Mouse (Mus musculus) skeletal muscle tissue, adult 2 months (tissue): ENCODE results near the gene Gm10320.

Experiments
- DNase-seq: peaks from one replicate; pipeline ENCODE4 v3.0.0-alpha.2; 2012; ENCODE audit warnings: low read depth, low spot score

Gm10320 gene

DNA sequence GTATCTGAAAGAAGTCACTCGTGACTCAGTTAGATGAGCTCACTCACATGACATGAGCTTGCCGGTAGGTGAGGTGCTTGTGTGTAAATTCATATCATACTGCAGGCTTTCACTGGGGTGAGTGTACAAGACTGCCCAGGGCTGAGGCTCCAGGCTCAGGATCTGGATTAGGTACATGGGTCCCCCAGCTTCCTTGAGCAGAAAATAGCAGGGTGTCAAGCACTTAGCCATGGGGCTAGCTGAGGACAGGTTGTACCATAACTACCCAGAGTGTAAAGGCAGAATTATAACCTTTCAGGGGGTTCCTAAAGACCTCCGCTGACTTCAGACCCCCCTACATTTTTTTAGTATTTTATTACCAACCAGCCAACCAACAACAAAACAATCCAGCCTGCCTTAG is at the start of gene Gm10320:
Gene Gm10320 (minus strand): TSS at position 93 of the 400 bp plus-strand sequence.
- no peak for DNase-seq

DNA sequence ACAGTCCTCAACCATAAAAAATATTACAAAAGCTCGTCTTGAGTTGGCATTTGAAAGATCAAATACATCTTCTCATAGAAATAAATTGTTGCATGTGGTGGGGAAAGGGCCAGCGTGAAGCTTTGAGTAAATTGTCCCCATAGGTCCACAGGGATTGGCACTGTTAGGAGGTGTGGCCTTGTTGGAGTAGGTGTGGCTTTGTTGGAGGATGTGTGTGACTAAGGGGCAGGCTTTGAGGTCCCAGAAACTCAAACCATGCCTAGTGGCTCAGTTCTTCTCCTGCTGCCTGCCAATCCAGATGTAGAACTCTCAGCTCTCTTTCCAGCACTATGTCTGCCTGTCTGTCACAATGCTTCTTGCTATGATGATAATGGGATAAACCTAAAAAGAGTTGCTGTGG is 49.8 kb upstream of the Gm10320 start:
- DNase-seq: no peak

DNA sequence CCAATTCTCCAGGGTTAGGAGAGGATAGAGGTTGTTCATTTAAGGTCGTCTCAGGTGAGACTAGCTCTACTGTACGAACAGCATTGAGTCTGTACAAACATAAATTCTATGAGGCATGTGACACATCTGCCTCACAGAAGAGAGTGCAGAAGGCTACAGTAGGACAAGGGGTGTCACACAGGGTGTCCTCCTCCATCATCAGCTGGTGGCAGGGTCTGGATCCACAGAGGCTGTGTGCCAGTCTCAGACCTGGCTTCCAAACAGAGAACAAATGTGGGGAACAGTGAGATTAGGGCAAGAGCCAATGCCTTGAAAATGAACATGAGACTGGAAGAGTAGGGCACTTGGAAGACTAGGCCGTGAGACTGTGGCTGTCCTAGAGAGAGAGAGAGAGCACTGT is 48.4 kb upstream of the Gm10320 start:
- no peak for DNase-seq

GRCm38 (mm10) chr13:98539311-98539710 is 47.5 kb upstream of the Gm10320 start:
- DNase-seq: peak; percentile 6

DNA sequence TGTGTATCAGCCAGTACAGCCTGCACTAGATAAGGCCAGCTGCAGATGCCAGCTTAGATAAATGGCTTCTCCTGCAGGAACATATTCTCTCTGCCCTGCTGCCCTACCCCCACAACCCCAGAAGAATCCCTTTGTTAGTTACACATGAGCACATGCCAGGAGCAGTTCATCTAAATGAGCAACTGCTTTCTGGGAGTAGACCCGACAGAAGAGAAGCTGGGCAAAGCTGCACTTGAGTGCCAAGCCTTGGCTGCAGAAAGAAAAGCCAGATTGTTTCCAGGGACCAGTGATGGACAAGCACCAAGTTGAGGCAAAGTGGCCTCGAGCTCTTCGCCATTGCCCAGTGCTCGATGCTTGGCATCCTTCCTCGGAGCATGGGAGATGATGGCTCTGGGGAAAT is 46.8 kb upstream of the Gm10320 start:
- peak; percentile 3 for DNase-seq

DNA sequence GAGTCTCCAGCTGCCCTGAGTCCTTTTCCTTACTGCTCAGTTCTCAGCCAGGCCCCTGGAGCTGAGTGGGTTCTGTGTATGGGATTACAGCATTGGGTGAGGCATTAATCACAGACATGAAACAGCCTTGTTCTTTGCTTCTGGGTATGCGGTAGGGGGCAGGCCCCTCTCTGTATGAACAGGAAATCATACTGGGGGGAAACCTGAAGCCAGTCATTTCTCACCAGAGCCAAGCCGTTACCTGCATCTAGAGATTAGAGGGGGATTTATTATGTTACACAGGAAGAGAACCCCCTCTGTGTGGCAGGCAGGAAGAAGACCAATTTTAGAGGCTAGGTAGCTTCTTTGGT is 43.1 kb upstream of the Gm10320 start:
- no peak for DNase-seq

DNA sequence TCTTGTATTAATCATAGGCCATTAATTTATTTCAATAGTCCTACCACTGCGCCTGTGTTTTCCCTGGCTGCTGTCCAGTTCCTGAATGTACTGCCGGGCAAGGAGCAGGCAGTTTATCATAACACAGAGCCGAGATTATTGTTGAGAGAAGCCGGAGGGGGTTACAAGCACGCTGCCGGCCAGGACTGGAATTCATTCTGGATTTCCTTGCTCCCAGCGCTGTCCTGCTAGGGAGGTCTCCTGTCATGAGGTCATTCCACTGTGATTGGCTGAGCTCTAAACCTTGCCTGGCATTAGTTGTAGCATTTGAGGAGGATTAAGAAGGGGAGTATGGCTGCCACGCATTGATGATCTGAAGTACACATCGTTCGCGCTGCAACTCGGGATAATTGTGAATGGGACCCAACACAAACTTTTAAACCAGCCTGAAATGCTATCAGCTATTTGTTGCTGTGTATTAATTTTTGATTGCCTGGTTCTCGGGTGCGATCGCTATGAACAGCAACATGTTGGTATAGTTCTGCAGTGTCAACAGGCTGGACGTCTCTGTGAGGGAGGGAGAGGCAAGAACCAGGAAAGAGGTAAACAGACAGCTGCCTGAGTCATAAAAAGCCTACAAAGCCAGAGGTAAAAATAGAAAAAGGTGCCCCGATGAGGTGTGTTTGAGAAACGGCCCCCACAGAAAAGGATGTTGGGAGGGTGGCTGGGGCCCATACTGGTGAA is 42.5 kb upstream of the Gm10320 start:
- no peak for DNase-seq

DNA sequence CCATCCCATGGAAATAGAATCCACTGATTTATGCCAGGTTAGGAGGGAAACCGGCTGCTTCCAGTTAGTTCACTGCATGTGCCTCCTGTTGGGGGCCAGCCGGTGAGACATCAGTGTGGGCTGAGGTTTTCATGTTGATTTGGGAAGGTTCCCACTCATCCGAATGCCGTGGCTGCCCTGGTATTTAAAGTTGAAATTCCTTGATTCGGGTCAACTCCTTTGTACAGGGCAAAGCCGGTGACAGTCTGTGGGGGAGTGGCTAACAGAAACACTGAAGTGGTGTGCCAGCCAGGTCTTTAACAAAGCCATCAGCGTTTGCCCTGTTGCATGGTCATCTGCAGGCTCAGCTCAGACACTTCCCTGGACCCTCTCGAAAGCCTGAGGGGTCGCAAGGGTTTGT is 41.6 kb upstream of the Gm10320 start:
- DNase-seq: no peak

DNA sequence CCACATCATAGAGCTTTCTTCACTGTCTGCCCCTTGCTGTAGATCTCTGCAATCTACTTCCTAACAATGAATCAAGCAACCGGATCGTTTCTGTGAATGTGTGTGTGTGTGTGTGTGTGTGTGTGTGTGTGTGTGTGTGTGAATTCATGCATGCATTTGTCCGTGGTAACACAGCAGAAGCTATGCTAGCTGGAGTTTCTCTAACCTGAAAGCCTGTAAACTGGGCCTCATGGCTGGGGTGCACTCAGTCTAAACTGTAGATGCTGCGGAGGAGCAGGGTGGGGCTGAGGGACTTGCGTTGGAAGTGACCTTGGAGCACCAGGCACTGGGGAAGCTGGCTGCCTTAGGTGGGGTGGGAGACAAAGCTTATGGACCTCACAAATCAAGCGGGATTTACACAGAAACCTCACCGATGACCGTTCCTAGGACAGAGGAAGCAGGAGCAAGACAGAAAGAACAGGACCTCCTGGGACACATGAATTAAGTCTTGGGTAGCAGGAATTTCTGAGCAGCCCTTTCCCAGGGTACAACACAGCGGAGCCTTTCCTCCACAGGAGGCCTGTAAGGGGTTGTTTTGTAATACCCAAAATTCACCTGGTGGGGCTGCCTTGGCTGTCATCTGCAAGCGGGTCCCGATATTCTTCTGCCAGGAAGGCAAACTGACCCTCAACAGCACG is 41.0 kb upstream of the Gm10320 start:
- DNase-seq: no peak

DNA sequence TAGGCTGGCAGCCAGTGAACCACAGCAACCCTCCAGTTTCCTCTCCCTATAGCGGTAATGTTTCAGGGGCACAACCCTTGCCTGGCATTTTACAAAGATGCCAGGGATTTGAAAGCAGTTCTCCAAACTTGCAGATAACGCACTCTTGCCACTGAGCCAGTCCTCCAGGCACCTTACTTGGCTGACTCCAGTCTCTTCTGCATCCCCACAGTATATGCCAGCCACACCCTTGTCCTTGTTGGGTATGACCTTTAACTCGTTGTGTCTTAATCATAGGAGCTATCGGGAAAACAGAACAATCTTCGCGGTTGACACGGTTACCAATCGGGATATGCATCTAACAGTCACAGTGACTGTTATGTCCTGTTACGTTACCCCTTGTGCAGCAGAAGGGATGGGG is 40.2 kb upstream of the Gm10320 start:
- DNase-seq: no peak

- no peak for DNase-seq
Observed at GRCm38 (mm10) chr13:98531306-98531705, 39.5 kb upstream of the Gm10320 start.

GRCm38 (mm10) chr13:98523719-98524316 is 32.0 kb upstream of the Gm10320 start:
- no peak for DNase-seq

- no peak for DNase-seq
Observed at GRCm38 (mm10) chr13:98518341-98518740, 26.5 kb upstream of the Gm10320 start.

DNA sequence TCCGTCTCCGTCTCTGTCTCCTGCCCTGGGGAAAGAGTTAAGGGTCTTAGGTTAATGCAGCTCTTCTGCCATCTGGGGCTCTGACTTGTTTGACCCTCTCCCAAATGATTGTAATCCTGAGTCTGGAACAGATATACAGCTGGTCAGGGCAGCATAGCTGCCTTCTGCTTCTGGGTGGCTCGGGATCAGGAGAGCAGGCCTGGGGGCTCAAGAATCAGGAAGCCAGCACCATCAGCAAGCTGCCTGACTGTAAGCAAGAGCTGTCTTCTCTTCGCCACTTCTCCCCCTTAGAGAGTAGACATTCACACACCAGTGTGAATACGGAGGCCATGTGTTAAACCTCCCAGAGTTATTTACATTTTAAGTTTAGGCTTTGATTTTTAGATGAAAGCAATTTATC is 25.9 kb upstream of the Gm10320 start:
- DNase-seq: no peak

DNA sequence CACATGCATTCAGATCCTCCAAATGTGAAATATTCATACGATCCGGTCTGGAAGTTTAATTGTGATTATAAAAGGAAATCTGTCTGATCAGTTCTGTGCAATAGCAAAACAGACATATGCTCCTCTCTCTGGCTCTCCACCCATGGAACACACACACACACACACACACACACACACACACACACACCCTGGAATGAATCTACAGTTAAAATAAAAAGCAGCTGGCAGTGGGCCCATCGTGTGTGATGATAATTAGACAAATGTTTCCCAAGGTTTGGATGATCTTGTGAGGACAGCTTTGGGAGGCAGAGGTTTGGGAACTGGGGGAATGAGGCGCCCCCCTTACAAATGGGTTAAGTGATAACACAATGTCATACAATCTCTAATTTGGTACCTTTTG is 25.2 kb upstream of the Gm10320 start:
- DNase-seq: no peak

GRCm38 (mm10) chr13:98512066-98512465 is 20.3 kb upstream of the Gm10320 start:
- DNase-seq: no peak

GRCm38 (mm10) chr13:98507656-98508055 is 15.9 kb upstream of the Gm10320 start:
- DNase-seq: no peak

GRCm38 (mm10) chr13:98506496-98506895 is 14.7 kb upstream of the Gm10320 start:
- DNase-seq: no peak

DNA sequence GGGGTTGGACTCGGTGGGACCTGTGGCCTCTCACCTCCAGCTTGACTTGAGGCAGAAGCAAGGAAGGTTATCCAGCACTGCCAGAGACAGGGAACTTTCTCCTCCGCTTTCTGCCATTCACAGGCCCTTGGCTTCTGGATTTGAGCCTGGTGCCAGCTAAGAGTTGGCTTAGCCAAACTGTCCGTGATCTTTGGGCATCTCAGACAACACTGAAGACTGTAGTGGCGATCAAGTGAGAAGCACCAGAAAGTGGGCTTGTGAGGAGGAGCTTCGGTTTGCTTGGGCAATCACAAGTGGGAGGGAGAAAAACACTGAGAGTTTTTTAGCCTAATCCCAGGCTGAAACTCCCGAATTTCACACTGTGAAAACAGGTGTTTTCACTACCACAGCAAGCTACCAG is 14.2 kb upstream of the Gm10320 start:
- no peak for DNase-seq

DNA sequence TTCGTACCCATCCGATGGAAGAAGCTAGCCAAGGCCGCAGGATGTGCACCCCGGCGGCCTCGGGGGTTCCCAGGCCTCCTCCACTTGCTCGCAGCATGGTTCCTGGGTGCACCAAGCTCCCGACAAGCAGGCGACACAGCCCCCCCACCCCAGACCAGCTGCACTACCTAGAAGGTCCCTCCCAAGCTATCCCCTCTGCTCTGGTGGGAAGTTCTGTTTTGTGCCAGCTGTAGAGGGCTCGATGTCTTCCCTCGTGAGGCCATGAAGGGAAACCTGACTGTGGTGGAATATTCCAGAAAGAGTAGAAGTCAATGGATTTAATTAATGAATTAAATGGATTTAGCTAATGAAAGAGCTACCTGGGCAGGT is 13.7 kb upstream of the Gm10320 start:
- no peak for DNase-seq

GRCm38 (mm10) chr13:98504661-98505488 is 13.1 kb upstream of the Gm10320 start:
- DNase-seq: peak; percentile 8

GRCm38 (mm10) chr13:98504181-98504660 is 12.4 kb upstream of the Gm10320 start:
- no peak for DNase-seq
